Mouse (Mus musculus): Measurements from ENCODE around the gene Snrpg. TPM values are rescaled to one million over a fixed set of nuclear protein-coding genes. Genes with fewer than 3 reads are reported as not detected.

Snrpg gene
- polyA plus RNA-seq, 1 experiment: 60.7 TPM

- WGBS: 88% methylated on average over 1 of the region's 1 CpGs
- no peak within 1 kb of the TSS for H3K4me3 ChIP-seq (ENCODE audit: extremely low read depth, insufficient read depth, insufficient read length)
- peaks cover 31% of the 10 kb centered on the region for H3K36me3 ChIP-seq (ENCODE audit: control insufficient read depth, insufficient read depth, low read length)
- no peak for DNase-seq (ENCODE audit: low read depth in 1 of 2, low spot score in 2 of 2)
- no peak for TF ChIP-seq CTCF (IDR thresholded peaks at IDR 0.05; ENCODE audit: extremely low read depth, insufficient read depth, insufficient read length, insufficient replicate concordance)
- H3K27ac ChIP-seq (ENCODE audit: insufficient read depth, low read length): no peak within 1 kb of the TSS
- H3K4me1 ChIP-seq (ENCODE audit: control insufficient read depth, insufficient read depth, insufficient read length): no peaks in the 10 kb centered on the region
- H3K27me3 ChIP-seq (ENCODE audit: control insufficient read depth, insufficient read depth, low read length): no peaks in the 10 kb centered on the region
Measured at GRCm38 (mm10) chr6:86426358-86426757, 55.3 kb downstream of the Snrpg start, which contains the start of gene Gm44790. Gene Gm44790 (plus strand): TSS chr6:86426658.

Other genes starting within 250 kb of the Snrpg start
- 0.45 and 0.49 TPM in 2 replicates for gene Tgfa, start 176.1 kb upstream of the Snrpg start, polyA plus RNA-seq (2012; rRNA removed)
- 8.9 and 9.7 TPM in 2 replicates for gene Fam136a, start 5.7 kb upstream of the Snrpg start, polyA plus RNA-seq (2012; rRNA removed)
- 10.3 and 10.5 TPM in 2 replicates for gene Pcyox1, start 25.9 kb downstream of the Snrpg start, polyA plus RNA-seq (2012; rRNA removed)
- gene Tia1, start 32.9 kb downstream of the Snrpg start, polyA plus RNA-seq (2012; rRNA removed): 15.4 and 15.9 TPM in 2 replicates
- 8.5 and 10.4 TPM in 2 replicates for gene Gm44790, start 55.4 kb downstream of the Snrpg start, polyA plus RNA-seq (2012; rRNA removed)
- 9.5 and 9.7 TPM in 2 replicates for gene C87436, start 67.1 kb downstream of the Snrpg start, polyA plus RNA-seq (2012; rRNA removed)
- gene Pcbp1, start 155.0 kb downstream of the Snrpg start, polyA plus RNA-seq (2012; rRNA removed): 166 and 200 TPM in 2 replicates